Mouse (Mus musculus) ovary, postnatal 14 days (tissue): ENCODE results near the gene Ovca2.

Source experiments
- DNase-seq: peaks from one replicate; pipeline ENCODE4 v3.0.0; 2022; ENCODE audit warnings: low spot score

The Ovca2 gene

DNA sequence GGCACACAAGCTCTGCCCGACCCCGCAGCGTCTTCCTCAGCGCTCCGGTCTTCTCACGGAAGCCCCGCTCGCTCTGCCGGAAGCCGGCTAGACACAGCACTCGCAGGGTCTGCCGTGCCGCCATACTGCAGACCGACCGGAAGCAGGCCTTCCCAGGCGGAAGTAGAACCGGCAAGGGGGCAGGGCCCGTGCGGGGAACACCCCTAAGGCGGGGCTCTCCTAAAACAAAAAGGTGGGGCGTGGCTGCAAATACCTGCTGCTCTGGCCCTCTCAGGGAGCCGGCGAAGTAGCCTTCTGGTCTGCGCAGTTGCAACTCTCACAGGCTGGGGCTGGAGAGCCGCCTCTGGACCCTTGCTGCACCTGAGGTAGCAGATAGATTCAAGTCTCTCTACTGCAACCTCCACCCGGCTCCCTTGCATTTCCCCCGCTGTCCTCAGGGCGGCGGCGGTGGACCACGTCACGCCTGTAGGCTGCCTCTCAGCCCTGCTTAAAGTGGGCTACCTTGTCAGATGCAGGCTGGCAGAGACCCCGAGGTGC, at the start of gene Ovca2:
Gene Ovca2 (minus strand): TSS at position 164 of the 537 bp plus-strand sequence.
- DNase-seq: peak; percentile 82

DNA sequence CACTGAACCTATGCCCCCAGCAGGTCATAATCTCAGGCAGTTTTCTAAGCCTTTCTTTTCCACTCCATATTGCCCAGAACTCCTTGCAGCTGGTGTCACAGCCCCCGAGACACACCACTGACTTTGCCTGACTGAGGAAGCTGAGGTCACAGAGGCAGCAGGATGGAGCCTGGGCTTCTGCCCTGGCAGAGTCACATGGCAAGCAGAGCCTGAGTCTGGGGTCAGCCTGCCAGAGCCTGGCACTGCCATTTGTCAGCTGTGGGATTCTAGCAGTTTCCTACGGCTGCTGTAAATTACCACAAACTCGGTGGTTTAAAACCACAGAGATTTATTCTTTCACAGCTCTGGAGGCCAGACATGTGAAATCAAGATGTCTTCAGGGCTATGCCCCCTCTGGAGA, 49.0 kb upstream of the Ovca2 start:
- no peak for DNase-seq

DNA sequence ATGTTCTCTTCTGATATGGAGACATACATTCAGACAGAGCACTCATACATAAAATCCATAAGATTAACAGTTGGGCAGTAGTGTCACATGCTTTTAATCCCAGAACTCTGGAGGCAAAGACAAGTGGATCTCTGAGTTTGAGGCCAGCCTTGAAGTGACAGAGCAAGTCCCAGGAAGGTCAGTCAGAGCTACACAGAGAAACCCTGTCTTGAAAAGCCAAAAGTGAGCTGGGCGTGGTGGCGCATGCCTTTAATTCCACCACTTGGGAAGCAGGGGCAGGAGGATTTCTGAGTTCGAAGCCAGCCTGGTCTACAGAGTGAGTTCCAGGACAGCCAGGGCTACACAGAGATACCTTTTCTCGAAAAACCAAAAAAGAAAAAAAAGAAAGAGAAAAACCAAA, 46.2 kb upstream of the Ovca2 start:
- DNase-seq: no peak

DNA sequence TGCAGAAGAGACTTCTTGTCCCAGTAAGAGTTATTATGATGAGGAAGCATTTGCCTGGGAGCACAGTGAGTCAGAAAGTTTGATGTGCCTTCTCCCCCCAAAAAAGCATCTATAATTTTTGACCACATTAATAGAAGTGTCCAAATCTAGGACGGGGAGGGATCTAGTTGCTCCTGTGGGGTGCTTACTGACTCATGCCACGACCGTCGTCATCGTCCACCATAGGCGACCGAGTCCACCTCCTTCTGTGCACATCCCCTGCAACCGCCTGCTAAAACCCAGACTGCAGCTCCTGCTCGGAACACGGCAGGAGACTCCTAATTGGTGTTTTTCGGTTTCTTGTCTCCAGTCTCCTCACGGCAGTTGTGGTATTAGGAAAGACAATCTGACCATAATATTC, 45.4 kb upstream of the Ovca2 start:
- no peak for DNase-seq

DNA sequence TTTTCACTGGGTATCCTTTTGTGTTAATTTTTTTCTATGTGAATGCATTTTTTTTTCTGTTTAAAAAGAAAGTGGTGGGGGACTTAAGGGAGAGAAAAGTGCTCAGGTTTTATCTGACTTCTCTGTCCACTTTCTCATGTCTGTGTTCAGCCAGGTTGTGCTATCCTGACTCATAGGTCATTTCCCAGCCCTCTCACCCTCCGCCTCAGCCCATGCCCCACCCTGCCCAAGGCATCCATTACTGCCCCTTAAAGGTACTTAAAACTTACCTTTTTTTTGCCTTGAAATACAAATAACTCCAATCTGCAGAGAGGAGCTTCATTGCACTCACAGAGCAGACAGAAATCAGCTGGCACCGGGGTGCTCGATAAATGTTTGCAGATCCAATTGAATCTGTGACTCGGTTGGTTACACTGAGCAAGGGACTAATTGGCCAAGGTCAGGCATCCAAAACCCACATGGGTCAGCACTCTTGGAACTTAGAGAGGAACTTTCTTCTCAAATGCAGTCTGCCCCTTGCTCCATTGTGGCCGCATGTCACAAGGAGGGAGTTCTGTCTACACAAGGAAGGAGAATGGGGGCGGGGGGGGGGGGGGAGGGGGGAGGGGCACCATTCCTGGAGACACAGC, 42.0 kb upstream of the Ovca2 start:
- no peak for DNase-seq

DNA sequence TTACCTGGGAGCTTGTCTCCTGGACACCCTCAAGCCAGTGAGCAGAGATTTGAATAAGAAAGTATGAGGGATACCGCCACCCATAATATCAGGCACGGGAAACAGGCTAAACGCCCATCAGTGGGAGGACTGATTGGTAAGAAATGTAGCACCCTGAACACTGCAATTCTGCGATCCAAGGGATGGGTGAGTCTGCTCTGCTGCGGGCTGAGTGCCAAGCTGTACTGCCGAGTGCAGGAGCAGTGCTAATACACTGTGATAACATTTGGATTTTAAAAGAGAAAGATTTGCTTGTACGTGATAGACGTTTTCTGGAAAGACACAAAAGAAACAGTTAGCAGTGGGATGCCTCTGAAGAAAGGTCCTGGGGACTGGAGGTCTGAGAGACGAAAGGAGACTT, 41.5 kb upstream of the Ovca2 start:
- DNase-seq: peak; percentile 32

DNA sequence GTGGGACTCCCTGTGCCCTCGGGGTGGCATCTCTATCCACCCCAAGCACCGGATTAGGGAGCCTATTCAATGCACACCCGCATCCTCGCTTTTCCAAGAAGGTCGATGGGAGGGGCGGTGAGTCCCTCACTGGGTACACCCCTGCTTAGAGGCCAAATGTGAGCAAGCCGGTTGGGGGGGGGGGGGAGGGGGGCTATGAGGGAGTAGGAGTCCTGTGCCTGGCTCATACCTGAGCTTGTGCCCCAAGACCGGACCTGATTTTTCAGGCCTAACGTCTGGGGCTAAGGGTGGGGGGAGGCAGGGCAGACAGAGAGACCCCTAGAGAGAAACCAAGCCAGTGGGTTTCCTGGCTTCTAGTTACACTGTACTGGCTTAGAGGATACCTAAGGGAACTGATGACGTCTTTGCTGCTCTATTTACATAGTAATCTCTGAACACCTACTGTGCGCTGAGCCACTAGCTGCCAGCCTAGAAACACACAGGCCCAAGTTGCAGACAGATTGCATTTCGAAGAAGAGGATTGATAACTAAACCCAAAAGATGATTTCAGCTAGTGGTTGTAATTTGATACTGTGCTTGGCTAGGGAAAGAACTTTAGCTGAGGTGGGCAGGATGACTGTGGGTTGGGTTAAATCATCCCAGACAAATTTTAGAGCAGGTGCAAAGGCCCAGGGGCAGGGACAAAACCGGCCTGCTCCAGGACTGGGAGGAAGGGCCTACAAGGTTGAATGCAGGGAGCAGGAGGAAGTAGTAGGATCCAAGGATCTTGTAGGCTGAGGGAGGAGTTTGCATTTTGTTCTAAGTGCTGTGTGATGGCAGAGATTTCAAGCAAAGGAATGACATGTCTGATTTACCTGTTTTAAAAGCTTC, 35.7 kb upstream of the Ovca2 start:
- DNase-seq: no peak

DNA sequence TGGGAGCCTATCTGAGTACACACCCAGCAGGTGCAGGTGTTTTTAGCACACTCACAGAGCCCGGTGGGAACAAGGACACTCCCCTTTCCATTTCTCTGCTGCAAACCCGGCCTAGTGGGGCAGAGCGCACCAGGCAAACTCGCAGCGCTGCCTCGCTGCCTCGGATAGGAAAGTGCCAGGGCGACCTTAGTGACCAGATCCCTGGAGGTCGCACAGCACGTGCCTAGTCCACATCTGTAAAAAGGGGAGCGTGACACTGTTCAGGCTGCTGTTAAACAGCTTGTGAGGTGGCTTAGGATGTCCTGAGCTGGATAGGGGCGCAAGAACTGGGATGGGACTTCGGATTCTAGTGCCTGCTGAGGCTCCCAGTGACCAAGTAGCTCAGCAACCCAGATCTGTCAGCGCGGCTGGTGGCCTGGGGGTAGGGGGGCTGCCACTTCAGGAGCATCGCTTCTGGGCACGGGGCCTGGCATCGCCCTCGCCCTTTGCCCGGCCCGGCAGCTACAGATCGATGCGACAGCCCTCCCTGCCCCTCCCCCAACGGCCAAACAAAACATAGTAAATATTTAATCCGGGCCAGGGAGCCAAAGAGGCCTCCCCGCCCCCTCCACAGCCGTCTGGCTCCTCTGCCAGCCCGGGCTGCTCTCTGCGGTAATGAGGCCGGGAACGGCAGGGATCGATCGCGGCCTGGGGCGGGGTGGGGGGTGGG, 34.9 kb upstream of the Ovca2 start:
- DNase-seq: no peak

DNA sequence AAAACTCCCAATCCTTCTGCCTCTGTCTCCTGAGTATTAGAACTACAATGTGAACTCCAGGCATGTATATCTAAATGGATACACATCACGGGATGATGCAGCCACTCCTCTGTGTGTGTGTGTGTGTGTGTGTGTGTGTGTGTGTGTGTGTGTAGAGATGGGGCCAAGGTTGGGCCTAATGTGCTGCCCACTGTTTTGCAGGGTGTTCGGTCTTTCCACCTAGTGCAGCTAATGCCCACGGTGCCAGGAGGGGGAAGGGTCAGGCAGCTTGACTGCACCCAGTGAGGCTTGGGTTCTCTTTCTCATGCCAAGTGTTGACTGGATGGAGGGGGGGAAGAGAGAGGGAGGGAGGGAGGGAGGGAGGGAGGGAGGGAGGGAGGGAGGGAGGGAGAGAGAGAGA, 34.2 kb upstream of the Ovca2 start:
- no peak for DNase-seq

DNA sequence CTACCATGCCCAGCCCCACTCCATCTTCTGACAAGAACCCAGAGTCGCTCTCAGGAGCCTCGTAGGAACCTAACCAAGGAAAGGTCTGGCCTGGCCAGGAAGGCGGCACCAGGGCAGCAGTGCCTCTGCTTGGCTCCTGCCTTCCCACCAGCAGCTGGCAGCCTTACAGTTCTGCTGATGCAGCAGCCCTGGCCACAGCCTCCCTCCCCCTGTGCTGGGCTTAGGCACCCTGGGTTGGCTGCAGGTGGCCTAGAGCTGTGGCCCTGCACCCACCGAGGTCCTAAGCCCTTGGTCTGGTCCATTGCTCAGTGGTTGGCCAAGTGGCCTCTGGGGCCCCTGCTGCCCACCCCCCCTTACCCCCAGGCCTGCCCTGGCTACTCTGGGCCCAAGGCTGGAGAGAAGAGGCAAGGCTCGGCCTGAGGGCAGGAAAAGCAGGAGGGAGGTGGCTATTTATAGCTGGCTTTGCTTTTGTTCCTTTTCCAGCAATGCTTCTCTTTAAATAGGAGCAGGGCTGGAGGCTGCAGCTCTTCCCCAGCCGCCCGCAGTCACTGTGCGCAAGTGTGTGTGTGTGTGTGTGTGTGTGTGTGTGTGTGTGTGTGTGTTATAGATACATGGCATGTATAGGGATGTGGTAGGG, 33.5 kb upstream of the Ovca2 start:
- no peak for DNase-seq

DNA sequence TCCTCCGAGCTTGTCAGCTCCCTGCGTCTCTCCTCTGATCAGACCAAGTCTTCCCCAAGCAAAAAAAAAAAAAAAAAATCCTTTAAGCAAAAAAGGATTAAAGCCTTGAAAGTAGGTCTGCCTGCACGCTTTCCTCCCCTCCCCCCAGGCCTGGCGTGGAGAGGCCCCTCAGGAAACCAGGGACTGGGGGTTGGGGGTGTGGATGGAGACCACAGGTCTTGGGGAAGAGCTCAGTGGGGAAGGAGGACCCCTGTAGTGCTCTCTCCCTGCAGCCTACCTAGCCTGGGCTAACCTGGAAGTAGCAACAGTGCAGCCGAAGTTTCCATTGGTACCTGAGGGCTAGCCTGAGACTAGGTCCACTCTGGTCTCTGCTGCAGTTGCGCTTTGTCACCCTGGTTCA, 32.1 kb upstream of the Ovca2 start:
- no peak for DNase-seq

DNA sequence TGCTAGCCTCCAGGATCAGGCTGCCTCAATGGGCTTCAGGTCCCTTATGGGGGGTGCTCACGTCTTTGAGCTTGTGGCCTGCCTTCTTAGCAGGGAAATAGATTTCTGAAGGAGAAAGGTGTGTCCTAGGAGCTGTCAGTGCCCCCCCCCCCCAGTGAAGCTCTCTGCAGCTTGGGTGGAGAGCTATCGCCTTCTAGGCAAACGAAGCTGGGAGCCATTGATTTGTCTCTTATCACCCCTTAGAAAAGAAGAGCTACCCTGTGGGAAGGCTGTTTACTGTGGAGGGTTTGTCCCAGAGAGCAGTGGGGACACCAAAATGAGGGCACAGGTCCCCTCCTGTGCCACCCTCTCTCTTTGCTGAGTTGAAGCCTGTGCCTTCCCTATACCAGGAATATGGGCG, 31.5 kb upstream of the Ovca2 start:
- DNase-seq: no peak

DNA sequence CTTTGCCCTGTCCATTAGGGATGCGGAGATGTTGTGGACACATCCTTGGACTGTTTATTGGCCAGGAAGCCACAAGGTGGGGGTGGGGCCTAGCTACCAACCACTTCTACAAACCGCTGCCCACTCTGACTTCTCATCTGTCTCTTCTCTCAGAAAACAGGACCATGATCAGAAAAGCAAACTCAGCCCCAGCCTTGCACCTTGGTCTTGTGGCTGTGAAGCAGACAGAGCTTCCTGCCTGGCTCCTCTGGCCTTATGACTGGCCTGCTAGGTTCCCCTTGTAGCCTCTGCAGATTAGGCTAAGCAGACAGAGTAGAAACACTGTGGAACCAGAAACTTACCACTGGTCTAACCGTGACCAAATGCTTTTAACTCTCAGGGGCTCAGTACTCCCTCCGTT, 30.7 kb upstream of the Ovca2 start:
- DNase-seq: no peak

DNA sequence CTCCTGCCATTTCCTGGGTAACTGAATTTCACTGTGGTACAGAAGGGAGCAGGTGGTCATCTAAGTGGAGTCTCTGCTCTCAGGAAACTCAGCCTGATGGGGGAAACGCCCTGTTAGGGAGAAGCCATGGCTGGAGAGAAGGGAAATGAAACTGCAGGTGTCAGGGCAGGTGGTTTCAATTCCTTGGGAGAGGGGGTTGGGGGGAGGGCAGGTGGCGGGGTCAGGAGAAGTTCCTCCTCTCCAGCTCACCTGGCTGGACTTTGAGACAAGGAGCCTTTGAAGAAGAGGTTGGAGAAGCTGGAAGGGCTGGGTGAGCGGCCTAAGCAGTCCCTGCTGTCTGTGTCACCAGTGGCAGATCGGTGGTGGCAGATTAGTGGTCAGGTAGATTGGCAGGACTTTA, 27.7 kb upstream of the Ovca2 start:
- DNase-seq: no peak

DNA sequence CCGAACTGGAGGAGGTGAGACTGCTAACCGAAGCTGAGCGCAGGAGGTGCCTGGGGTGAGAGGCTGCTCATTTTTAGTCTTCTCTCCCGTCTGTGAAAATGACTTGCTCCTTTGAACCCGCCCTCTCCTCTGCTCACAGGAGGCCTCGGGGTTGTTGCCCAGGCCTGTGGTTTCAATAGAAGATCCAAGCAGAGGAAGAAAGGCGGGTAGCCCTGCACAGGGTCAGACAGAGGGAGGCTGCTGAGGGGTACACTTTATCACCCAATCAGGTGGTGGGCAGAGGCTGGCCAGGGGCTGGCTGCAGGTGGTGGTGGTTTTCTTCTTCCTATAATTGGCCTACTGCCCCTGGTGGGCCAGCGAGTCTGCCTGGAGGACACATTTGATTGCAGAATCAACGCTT, 25.8 kb upstream of the Ovca2 start:
- DNase-seq: no peak

DNA sequence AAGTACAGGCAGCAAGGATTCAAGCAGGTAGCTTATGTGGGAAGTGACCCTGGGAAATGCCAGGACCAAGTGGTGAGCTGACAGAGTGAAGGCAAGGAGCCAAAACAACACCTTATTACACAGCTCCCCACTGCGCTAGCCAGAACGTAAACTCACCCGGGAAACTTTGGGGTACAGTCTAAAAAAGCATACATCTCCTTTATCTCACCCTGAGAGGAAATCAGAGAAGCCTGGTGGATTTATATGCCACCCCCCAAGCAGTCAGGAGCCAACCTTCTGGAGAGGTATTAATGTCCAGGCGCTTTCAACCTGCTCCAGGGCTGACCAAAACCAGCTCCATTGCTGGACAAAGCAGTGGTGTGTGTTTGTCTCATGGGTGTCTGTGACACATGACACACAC, 25.3 kb upstream of the Ovca2 start:
- DNase-seq: no peak

DNA sequence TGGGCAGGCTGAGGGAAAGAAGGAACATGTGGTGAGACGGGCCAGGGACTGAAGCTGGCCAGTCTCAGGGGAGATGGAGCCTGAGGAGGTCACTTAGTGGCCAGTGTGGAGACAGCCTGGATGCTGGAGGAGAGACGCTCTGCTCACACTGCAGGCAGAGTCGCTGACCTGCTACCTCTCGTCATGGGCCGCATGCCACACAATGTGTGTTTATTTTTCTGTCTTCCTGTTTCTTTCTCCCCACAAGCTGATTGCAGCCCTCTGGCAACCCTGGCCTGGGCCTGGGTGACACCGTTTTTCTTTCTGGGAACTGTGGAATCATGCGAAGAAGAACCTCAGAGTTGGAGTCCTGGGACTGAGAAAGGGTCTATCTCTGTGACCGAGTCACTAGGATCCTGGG, 23.1 kb upstream of the Ovca2 start:
- no peak for DNase-seq

DNA sequence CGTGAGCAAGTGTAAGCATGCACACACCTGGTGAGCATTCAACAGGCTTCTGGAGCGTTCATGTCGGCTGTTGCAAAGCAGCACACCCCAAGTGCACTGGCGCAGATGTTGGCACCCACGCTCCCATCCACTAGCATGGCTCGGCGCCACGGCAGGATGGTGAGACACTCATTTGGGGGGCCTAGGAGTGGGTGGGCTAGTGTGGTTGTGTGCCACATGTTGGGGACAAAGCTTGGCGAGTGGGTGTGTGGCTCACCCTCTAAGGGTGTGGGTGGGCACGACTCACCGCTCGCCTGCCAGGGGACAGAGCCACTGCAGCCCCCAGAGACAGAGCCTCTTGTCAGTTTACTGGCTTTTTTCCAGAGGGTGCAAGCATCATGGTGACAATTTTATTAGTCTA, 22.3 kb upstream of the Ovca2 start:
- no peak for DNase-seq

DNA sequence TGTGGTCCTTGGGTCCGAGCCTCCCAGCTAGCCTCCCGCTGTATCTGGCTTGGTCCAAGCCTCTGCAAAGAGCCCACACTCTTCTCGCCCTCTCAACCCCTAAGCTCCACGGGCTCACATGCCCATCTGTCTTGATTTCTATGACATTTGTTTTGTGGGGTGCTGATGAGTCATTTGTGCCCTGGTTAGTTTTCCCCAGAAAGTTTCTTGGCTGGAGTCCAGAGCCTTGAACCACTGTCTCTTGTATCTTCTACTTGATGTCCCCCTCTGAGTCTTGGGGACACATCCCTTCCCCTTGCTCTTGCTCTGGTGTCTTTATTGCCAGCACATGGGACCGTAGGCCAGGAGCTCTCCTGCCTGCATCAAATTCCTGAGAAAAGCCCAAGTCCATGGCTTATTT, 21.3 kb upstream of the Ovca2 start:
- no peak for DNase-seq

DNA sequence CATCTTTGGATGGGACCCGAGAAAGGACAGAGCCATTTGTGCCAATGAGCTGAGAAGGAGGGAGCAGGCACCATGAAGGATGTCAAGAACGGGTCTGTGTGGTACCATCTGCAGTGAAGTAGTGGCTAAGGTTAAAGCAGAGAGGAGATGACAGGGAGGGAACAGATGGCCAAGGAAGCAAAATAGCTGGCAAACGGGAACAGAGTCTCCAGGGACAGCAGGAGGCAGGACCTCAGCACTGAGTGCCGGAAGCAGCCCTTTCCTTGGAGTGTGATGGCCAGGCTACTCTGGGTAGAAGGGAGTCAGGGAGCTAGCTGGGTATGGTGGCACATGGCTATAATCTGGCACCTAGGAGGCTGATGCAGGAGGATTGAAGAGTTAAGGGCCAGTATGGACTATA, 20.2 kb upstream of the Ovca2 start:
- DNase-seq: no peak

DNA sequence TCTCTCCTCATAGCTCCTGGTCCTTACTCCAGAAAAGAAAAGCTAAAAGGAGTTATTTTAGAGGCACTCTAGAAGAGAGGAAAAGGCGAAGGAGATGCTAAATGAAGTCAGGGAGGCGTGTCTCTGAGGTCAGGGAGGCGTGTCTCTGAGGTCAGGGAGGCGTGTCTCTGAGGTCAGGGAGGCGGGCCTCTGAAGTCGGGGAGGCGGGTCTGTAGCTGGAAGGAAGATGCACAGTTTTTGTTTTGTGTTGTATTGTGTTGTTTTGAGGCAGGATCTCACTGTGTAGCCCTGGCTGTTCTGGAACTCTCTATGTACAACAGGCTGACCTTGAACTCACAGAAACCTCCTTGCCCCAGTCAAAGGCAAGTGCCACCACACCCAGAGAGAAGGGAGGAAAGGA, 19.3 kb upstream of the Ovca2 start:
- DNase-seq: no peak

DNA sequence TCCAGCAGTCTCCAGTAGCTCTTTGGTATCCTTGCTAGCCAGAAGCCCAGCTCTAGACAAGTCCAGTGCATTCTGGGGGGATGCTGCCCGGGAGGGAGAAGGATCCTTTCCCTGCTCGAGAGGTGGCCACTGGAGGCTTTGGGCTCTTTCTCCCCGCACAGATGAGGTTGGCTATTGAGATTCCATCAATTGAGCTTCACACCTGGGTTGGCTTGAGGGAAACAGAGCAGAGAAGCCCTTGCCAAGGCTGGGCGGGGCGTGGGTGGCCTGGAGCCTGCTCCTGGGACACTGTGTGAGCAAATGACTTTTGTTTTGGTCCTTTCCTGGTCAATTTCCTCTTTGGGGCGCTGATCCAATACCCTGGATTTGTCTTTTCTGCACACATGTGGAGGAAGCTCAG, 17.5 kb upstream of the Ovca2 start:
- DNase-seq: no peak
